Mouse (Mus musculus): ENCODE results near the gene AY358078. TPM values are rescaled to one million over a fixed set of nuclear protein-coding genes. Genes with fewer than 3 reads are reported as not detected.
A peak's percentile ranks its signal among the peaks of the same experiment; 100 is the strongest.
"Not testable (repeated sequence)": the region's sequence is repeated elsewhere in the genome, so short reads cannot be mapped to it uniquely, and the experiment has no call there.

AY358078 gene
- polyA plus RNA-seq (2016; fragmentation: Nextera tagmentation; extraction: Ambion mirVana): not detected in 2 replicates

GRCm38 (mm10) chr14:51799746-51800145 lies at the start of gene AY358078:
Gene AY358078 (plus strand): TSS chr14:51800046.
- no peak within 1 kb of the TSS for H3K4me2 ChIP-seq
- no peak within 1 kb of the TSS for H3K27ac ChIP-seq
- H3K9me3 ChIP-seq: no peaks in the 10 kb centered on the region
- H3K27me3 ChIP-seq: no peaks in the 10 kb centered on the region
- H3K9ac ChIP-seq: no peak within 1 kb of the TSS
- H3K36me3 ChIP-seq (replicated peaks): no peaks in the 10 kb centered on the region
- WGBS: 82% methylated on average over 2 of the region's 2 CpGs
- ATAC-seq (ENCODE audit: low FRiP score): no peak
- H3K4me3 ChIP-seq (replicated peaks): no peak within 1 kb of the TSS
- H3K4me1 ChIP-seq: no peaks in the 10 kb centered on the region

- Histone ChIP-seq H3K4me3 (replicated peaks) (no peak overlapping the region), H3K36me3 (replicated peaks) (no peaks in the 10 kb centered on the region), H3K9ac (no peak overlapping the region), H3K4me2 (no peak overlapping the region), H3K4me1 (no peaks in the 10 kb centered on the region), H3K27me3 (no peaks in the 10 kb centered on the region), H3K27ac (no peak overlapping the region), H3K9me3 (no peaks in the 10 kb centered on the region)
- WGBS: 74% methylated on average over 2 of the region's 2 CpGs
- no peak for ATAC-seq (ENCODE audit: low FRiP score)
These were observed 43.9 kb upstream of the AY358078 start for GRCm38 (mm10) chr14:51755944-51756343.

- not testable (repeated sequence) for H3K4me1 ChIP-seq; H3K36me3 ChIP-seq (replicated peaks); H3K4me2 ChIP-seq; H3K9ac ChIP-seq; H3K4me3 ChIP-seq (replicated peaks); ATAC-seq (ENCODE audit: low FRiP score); H3K9me3 ChIP-seq; H3K27me3 ChIP-seq; H3K27ac ChIP-seq
- WGBS: 95% methylated on average over 1 of the region's 1 CpGs
These were observed 28.5 kb upstream of the AY358078 start for GRCm38 (mm10) chr14:51771378-51771777.

- Histone ChIP-seq H3K36me3 (replicated peaks) (no peaks in the 10 kb centered on the region), H3K9me3 (no peaks in the 10 kb centered on the region), H3K4me1 (no peaks in the 10 kb centered on the region), H3K4me3 (replicated peaks) (no peak within 1 kb of the TSS), H3K4me2 (no peak within 1 kb of the TSS), H3K9ac (no peak within 1 kb of the TSS), H3K27me3 (no peaks in the 10 kb centered on the region), H3K27ac (no peak within 1 kb of the TSS)
- ATAC-seq (ENCODE audit: low FRiP score): no peak
- 76% methylated on average over 5 of the region's 5 CpGs for WGBS
These were observed 26.4 kb upstream of the AY358078 start, which contains the start of gene Ang4 for GRCm38 (mm10) chr14:51773490-51773889. Gene Ang4 (minus strand): TSS chr14:51773590.

GRCm38 (mm10) chr14:51777791-51778190 lies 22.1 kb upstream of the AY358078 start:
- Histone ChIP-seq H3K27me3 (no peaks in the 10 kb centered on the region), H3K9ac (no peak overlapping the region), H3K4me3 (replicated peaks) (no peak overlapping the region), H3K4me1 (no peaks in the 10 kb centered on the region), H3K36me3 (replicated peaks) (no peaks in the 10 kb centered on the region), H3K4me2 (no peak overlapping the region), H3K27ac (no peak overlapping the region), H3K9me3 (no peaks in the 10 kb centered on the region)
- no peak for ATAC-seq (ENCODE audit: low FRiP score)
- WGBS: 89% methylated on average over 1 of the region's 1 CpGs

GRCm38 (mm10) chr14:51778865-51779481 lies 20.9 kb upstream of the AY358078 start:
- H3K4me1 ChIP-seq: no peaks in the 10 kb centered on the region
- ATAC-seq (ENCODE audit: low FRiP score): no peak
- H3K9ac ChIP-seq: no peak overlapping the region
- H3K4me2 ChIP-seq: no peak overlapping the region
- 87% methylated on average over 4 of the region's 4 CpGs for WGBS
- no peaks in the 10 kb centered on the region for H3K36me3 ChIP-seq (replicated peaks)
- H3K9me3 ChIP-seq: no peaks in the 10 kb centered on the region
- H3K27me3 ChIP-seq: no peaks in the 10 kb centered on the region
- no peak overlapping the region for H3K4me3 ChIP-seq (replicated peaks)
- H3K27ac ChIP-seq: no peak overlapping the region

GRCm38 (mm10) chr14:51786335-51786734 lies 13.5 kb upstream of the AY358078 start:
- ATAC-seq (ENCODE audit: low FRiP score): no peak
- WGBS: 80% methylated on average over 4 of the region's 4 CpGs
- Histone ChIP-seq H3K27me3 (no peaks in the 10 kb centered on the region), H3K4me1 (no peaks in the 10 kb centered on the region), H3K9me3 (no peaks in the 10 kb centered on the region), H3K4me2 (no peak overlapping the region), H3K4me3 (replicated peaks) (no peak overlapping the region), H3K9ac (no peak overlapping the region), H3K36me3 (replicated peaks) (no peaks in the 10 kb centered on the region), H3K27ac (no peak overlapping the region)

- no peak overlapping the region for H3K4me3 ChIP-seq (replicated peaks)
- H3K4me1 ChIP-seq: no peaks in the 10 kb centered on the region
- no peak for ATAC-seq (ENCODE audit: low FRiP score)
- H3K4me2 ChIP-seq: no peak overlapping the region
- H3K9me3 ChIP-seq: no peaks in the 10 kb centered on the region
- H3K9ac ChIP-seq: no peak overlapping the region
- no peaks in the 10 kb centered on the region for H3K36me3 ChIP-seq (replicated peaks)
- no peak overlapping the region for H3K27ac ChIP-seq
- 83% methylated on average over 5 of the region's 5 CpGs for WGBS
- no peaks in the 10 kb centered on the region for H3K27me3 ChIP-seq
These were observed 12.8 kb upstream of the AY358078 start for GRCm38 (mm10) chr14:51787061-51787460.

- WGBS: 89% methylated on average over 2 of the region's 2 CpGs
- Histone ChIP-seq H3K4me1 (peaks cover 5% of the 10 kb centered on the region; the same call in 1 of the 2 replicates), H3K9ac (no peak overlapping the region), H3K36me3 (replicated peaks) (no peaks in the 10 kb centered on the region), H3K4me3 (replicated peaks) (no peak overlapping the region), H3K27me3 (no peaks in the 10 kb centered on the region), H3K9me3 (no peaks in the 10 kb centered on the region), H3K27ac (no peak overlapping the region), H3K4me2 (no peak overlapping the region)
- no peak for ATAC-seq (ENCODE audit: low FRiP score)
These were observed 10.7 kb upstream of the AY358078 start for GRCm38 (mm10) chr14:51789196-51789595.

- ATAC-seq (ENCODE audit: low FRiP score): no peak
- H3K36me3 ChIP-seq (replicated peaks): no peaks in the 10 kb centered on the region
- no peak overlapping the region for H3K4me3 ChIP-seq (replicated peaks)
- no peaks in the 10 kb centered on the region for H3K27me3 ChIP-seq
- H3K9ac ChIP-seq: no peak overlapping the region
- no peak overlapping the region for H3K4me2 ChIP-seq
- no peak overlapping the region for H3K27ac ChIP-seq
- H3K4me1 ChIP-seq: peaks cover 6% of the 10 kb centered on the region; the same call in 1 of the 2 replicates
- H3K9me3 ChIP-seq: no peaks in the 10 kb centered on the region
- WGBS: 79% methylated on average over 2 of the region's 2 CpGs
These were observed 5.7 kb upstream of the AY358078 start for GRCm38 (mm10) chr14:51794106-51794505.

- Histone ChIP-seq H3K27me3 (no peaks in the 10 kb centered on the region), H3K4me1 (no peaks in the 10 kb centered on the region), H3K27ac (no peak overlapping the region), H3K36me3 (replicated peaks) (no peaks in the 10 kb centered on the region), H3K9me3 (no peaks in the 10 kb centered on the region), H3K4me3 (replicated peaks) (no peak overlapping the region), H3K4me2 (no peak overlapping the region), H3K9ac (no peak overlapping the region)
- WGBS: 86% methylated on average over 1 of the region's 1 CpGs
- no peak for ATAC-seq (ENCODE audit: low FRiP score)
These were observed 26.8 kb downstream of the AY358078 start for GRCm38 (mm10) chr14:51826625-51827024.

- ATAC-seq (ENCODE audit: low FRiP score): 0 out of 2 replicates have a peak, but pooled peaks have one; percentile 60
- not testable (repeated sequence) for H3K9me3 ChIP-seq
- WGBS: 40% methylated on average over 5 of the region's 5 CpGs
These were observed 28.0 kb downstream of the AY358078 start for GRCm38 (mm10) chr14:51827842-51828241.

GRCm38 (mm10) chr14:51829188-51829587 lies 29.3 kb downstream of the AY358078 start:
- no peak overlapping the region for H3K27ac ChIP-seq
- no peaks in the 10 kb centered on the region for H3K36me3 ChIP-seq (replicated peaks)
- no peak overlapping the region for H3K9ac ChIP-seq
- WGBS: 87% methylated on average over 6 of the region's 6 CpGs
- no peaks in the 10 kb centered on the region for H3K27me3 ChIP-seq
- no peak for ATAC-seq (ENCODE audit: low FRiP score)
- H3K4me3 ChIP-seq (replicated peaks): no peak overlapping the region
- no peaks in the 10 kb centered on the region for H3K9me3 ChIP-seq
- no peaks in the 10 kb centered on the region for H3K4me1 ChIP-seq
- no peak overlapping the region for H3K4me2 ChIP-seq

More at GRCm38 (mm10) chr14:51827842-51828241, 28.0 kb downstream of the AY358078 start:
- H3K4me2 ChIP-seq; H3K9ac ChIP-seq; H3K36me3 ChIP-seq (replicated peaks); H3K27ac ChIP-seq; H3K4me1 ChIP-seq; H3K4me3 ChIP-seq (replicated peaks); H3K27me3 ChIP-seq: not testable (repeated sequence)
